Mouse (Mus musculus) cortical plate, adult 2 months (tissue): ENCODE measurements around the gene Arhgap23.

Experiments used
- CTCF ChIP-seq: fragments of 200-500 bp; IDR thresholded peaks from 2 replicates; pipeline ENCODE4 v1.5.1; 2011; ENCODE audit warnings: mild to moderate bottlenecking, control low read depth, low read length; ENCODE audit not compliant: insufficient read depth; ENCODE audit errors: extremely low read depth
- POLR2A ChIP-seq: fragments of 200-500 bp; IDR thresholded peaks from 2 replicates; pipeline ENCODE4 v1.6.1; 2011; ENCODE audit warnings: mild to moderate bottlenecking, low read length, control low read depth; ENCODE audit not compliant: insufficient read depth; ENCODE audit errors: extremely low read depth

GRCm38 (mm10) chr11:97508198-97508597 is 92.9 kb downstream of the Arhgap23 start:
- no peak for TF ChIP-seq CTCF
- TF ChIP-seq POLR2A, result 0 out of 2 replicates have a peak, but pooled peaks have one; percentile 5
